Mouse (Mus musculus): ENCODE measurements around the gene Cep128.

DNA sequence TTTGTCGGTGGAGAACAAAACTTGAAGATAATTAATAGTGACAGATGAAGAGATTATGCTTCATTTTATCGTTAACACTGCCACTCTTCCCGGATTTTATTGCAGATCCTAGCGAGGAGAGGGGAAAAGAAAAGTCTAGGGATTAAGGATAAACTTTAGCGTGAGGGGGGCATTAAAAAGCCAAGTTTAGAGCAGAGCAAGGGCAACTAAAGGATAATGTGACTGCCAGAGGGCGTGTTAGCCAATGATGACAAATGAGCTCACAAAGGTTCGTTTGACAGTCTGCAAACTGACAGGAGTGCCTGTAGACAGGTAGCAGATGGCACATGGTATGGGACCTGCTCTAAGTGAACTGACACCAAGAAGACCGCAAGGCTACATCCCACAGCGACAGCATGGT, 37.1 kb upstream of the Cep128 start:
- no peak for TF ChIP-seq POLR2AphosphoS5 (IDR thresholded peaks at IDR 0.05; ENCODE audit: insufficient replicate concordance, low read depth, low read length)
- TF ChIP-seq CTCF (IDR thresholded peaks at IDR 0.05; ENCODE audit: low read depth, low read length): no peak
- no peak for TF ChIP-seq GATA2 (IDR thresholded peaks at IDR 0.05; ENCODE audit: borderline replicate concordance, low read depth, low read length)
- TF ChIP-seq GATA1 (IDR thresholded peaks at IDR 0.05; ENCODE audit: borderline replicate concordance, low read length): no peak

All from G1E (cell line).